Mouse (Mus musculus) limb, embryonic 10.5 days (tissue): ENCODE measurements around the gene Vwa1. TPM values are rescaled to one million over a fixed set of nuclear protein-coding genes. Genes with fewer than 3 reads are reported as not detected.

Experiments
- DNase-seq: peaks from one replicate; pipeline ENCODE4 v3.0.0-alpha.2; 2017; ENCODE audit warnings: low spot score
- H3K27ac ChIP-seq: fragments of 300-500 bp; sonication (generic); 2 replicates; pipeline ENCODE4 v1.5.1; 2016; ENCODE audit warnings: mild to moderate bottlenecking
- H3K27me3 ChIP-seq: fragments of 300-500 bp; sonication (generic); 2 replicates; pipeline ENCODE4 v1.6.1; 2016; ENCODE audit warnings: low read depth, mild to moderate bottlenecking; ENCODE audit not compliant: poor library complexity, severe bottlenecking
- H3K36me3 ChIP-seq: fragments of 300-500 bp; sonication (generic); 2 replicates; pipeline ENCODE4 v1.6.1; 2016; ENCODE audit warnings: mild to moderate bottlenecking, moderate library complexity
- H3K4me1 ChIP-seq: fragments of 300-500 bp; sonication (generic); 2 replicates; pipeline ENCODE4 v1.6.1; 2016
- H3K4me3 ChIP-seq: fragments of 300-500 bp; sonication (generic); 2 replicates; pipeline ENCODE4 v1.5.1; 2016; ENCODE audit warnings: mild to moderate bottlenecking, moderate library complexity
- H3K9me3 ChIP-seq: fragments of 300-500 bp; sonication (generic); replicated peaks from 2 replicates; pipeline ENCODE4 v1.6.1; 2016; ENCODE audit warnings: mild to moderate bottlenecking
- WGBS: fragments of 180-500 bp; shearing (Covaris S2); methylation state at CpG from one replicate; pipeline ENCODE4 v1.1.7; 2016; 5-methylcytosine and 5-hydroxymethylcytosine counted together
- microRNA-seq: library from miRNA; unstranded; fragments of <30 nt; microRNA quantifications from one replicate; pipeline ENCODE4, GENCODE M21; 2017
- polyA plus RNA-seq: library from polyadenylated mRNA; unstranded; fragments of >200 nt; fragmentation: Nextera tagmentation; extraction: Ambion mirVana; gene quantifications from 2 replicates; pipeline ENCODE4 v1.2.1, GENCODE M21; 2016

Vwa1 gene
- polyA plus RNA-seq, 1 experiment from 2014 or later, result 6.6 TPM

- 77% methylated on average over 5 of the region's 5 CpGs for WGBS
- H3K9me3 ChIP-seq, result no peaks in the 10 kb centered on the region
- H3K27me3 ChIP-seq, result no peaks in the 10 kb centered on the region
- DNase-seq, result no peak
- H3K4me1 ChIP-seq, result peaks cover 41% of the 10 kb centered on the region
- peak overlapping the region; percentile 92 for H3K27ac ChIP-seq
- peak overlapping the region; percentile 82 for H3K4me3 ChIP-seq
- H3K36me3 ChIP-seq, result peaks cover 76% of the 10 kb centered on the region
Observed at GRCm38 (mm10) chr4:155735788-155736187, 38.7 kb downstream of the Vwa1 start.

DNA sequence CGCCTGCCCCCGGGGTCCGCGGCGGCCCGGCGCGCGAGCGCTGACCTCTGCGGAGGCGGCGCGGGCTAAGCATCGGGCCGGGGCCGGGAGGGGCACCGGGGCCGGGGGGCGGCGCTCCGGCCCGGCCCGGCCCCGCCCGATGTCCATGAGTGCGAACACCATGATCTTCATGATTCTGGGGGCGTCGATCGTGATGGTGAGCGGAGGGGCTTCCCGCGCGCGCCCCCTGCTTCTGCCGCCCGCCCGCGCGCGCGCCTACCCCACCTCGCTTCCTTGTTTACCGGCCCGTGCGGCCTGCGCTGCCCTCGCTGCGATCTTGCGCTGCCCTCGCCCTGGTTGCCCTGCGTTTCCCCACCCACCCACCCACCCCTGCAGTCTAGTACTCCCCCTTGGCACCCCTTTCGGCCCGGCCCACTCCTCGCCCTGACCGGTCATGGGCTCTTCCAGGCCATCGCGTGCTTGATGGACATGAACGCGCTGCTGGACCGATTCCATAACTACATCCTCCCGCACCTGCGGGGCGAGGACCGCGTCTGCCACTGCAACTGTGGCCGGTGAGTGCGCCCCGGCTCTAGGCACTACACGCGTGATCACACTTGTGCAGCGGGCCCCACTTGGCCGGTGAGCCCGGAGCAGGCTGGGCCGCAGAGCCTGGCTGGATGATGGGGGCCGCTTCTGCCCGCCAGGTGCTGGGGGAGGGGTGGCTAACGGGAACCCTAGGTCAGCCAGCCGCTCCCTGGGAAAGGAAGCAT, 39.4 kb downstream of the Vwa1 start:
- H3K36me3 ChIP-seq, result peaks cover 72% of the 10 kb centered on the region

GRCm38 (mm10) chr4:155734350-155734941, 40.1 kb downstream of the Vwa1 start, which contains the start of gene Tmem240:
Tmem240 (plus strand) TSS chr4:155734800.
- Histone ChIP-seq H3K27me3 (no peaks in the 10 kb centered on the region), H3K4me3 (peak within 1 kb of the TSS; percentile 82), H3K27ac (peak within 1 kb of the TSS; percentile 92), H3K9me3 (no peaks in the 10 kb centered on the region), H3K4me1 (peaks cover 41% of the 10 kb centered on the region), H3K36me3 (peaks cover 71% of the 10 kb centered on the region)
- under 1% methylated on average over 31 of the region's 35 CpGs for WGBS
- peak; percentile 91 for DNase-seq

More for the DNA sequence above, 39.4 kb downstream of the Vwa1 start:
- DNase-seq, result peak; percentile 69
- no peaks in the 10 kb centered on the region for H3K27me3 ChIP-seq
- H3K4me1 ChIP-seq, result peaks cover 41% of the 10 kb centered on the region
- no peaks in the 10 kb centered on the region for H3K9me3 ChIP-seq
- H3K27ac ChIP-seq, result peak overlapping the region; percentile 92
- peak overlapping the region; percentile 82 for H3K4me3 ChIP-seq
- WGBS, result under 1% methylated on average over 69 of the region's 79 CpGs

- DNase-seq, result no peak
- WGBS, result 89% methylated on average over 10 of the region's 10 CpGs
- H3K9me3 ChIP-seq, result no peaks in the 10 kb centered on the region
- peaks cover 37% of the 10 kb centered on the region for H3K4me1 ChIP-seq
- H3K27me3 ChIP-seq, result no peaks in the 10 kb centered on the region
- no peak overlapping the region for H3K4me3 ChIP-seq
- H3K36me3 ChIP-seq, result peaks cover 66% of the 10 kb centered on the region
- H3K27ac ChIP-seq, result no peak overlapping the region
Observed at GRCm38 (mm10) chr4:155733267-155733666, 41.2 kb downstream of the Vwa1 start.

DNA sequence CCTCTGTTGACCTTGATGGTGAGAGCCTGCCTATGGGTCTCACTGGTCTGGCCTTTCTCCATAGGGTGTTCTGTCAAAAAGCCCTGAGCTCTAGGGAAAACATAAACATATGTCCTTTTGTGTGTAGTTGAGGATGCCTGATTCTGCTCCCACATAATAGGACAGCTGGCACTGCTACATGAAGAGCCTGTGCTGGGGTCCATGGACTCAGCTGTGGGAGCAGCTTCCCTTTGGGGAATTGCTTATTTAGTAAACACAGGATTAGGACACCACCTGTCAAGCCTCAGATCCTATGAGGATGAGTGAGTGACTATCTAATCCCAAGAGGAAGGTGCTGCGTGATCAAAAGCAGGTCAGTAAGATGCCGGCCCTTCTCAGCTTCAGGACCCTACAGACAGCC, 46.5 kb downstream of the Vwa1 start:
- H3K27me3 ChIP-seq, result no peaks in the 10 kb centered on the region
- H3K27ac ChIP-seq, result no peak overlapping the region
- H3K4me3 ChIP-seq, result no peak overlapping the region
- no peak for DNase-seq
- no peaks in the 10 kb centered on the region for H3K4me1 ChIP-seq
- 90% methylated on average over 2 of the region's 2 CpGs for WGBS
- no peaks in the 10 kb centered on the region for H3K9me3 ChIP-seq
- peaks cover 72% of the 10 kb centered on the region for H3K36me3 ChIP-seq

DNA sequence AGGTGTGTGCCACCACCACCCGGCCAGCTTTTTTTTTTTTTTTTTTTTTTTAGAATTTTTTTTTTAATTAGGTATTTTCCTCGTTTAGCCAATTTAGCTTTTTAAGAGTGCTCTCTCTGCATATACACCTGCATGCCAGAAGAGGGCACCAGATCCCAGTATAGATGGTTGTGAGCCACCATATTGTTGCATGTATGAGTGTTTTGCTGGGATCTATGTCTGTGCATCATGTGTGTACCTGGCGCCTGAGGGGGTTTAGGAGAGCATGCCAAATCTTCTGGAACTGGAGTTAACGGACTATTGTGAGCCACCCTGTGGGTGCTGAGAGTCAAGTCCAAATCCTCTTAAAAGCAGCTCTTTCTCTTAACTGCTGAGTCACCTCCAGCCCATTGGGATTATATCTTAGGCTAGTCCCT, 52.8 kb downstream of the Vwa1 start:
- 64% methylated on average over 4 of the region's 4 CpGs for WGBS
- Histone ChIP-seq H3K9me3 (no peaks in the 10 kb centered on the region), H3K4me1 (no peaks in the 10 kb centered on the region), H3K4me3 (no peak overlapping the region), H3K36me3 (peaks cover 55% of the 10 kb centered on the region), H3K27ac (no peak overlapping the region), H3K27me3 (no peaks in the 10 kb centered on the region)
- no peak for DNase-seq

Small RNA genes within 50 kb of the gene (microRNA-seq; reads per million reads assigned to microRNA genes)
- gene Gm27743, result not detected

Other genes with a start within 250 kb of the Vwa1 start
- 116 and 119 TPM in 2 replicates for gene Nadk, start 212.3 kb downstream of the Vwa1 start, polyA plus RNA-seq
- gene Slc35e2, start 173.3 kb downstream of the Vwa1 start, polyA plus RNA-seq, result 12.2 and 13.6 TPM in 2 replicates
- 74.1 and 74.8 TPM in 2 replicates for gene Cdk11b, start 149.8 kb downstream of the Vwa1 start, polyA plus RNA-seq
- gene Gm10563, start 129.3 kb downstream of the Vwa1 start, polyA plus RNA-seq, result not detected in 2 replicates
- gene Mmp23, start 121.3 kb downstream of the Vwa1 start, polyA plus RNA-seq, result 8.4 and 10.4 TPM in 2 replicates
- 18.9 and 25.2 TPM in 2 replicates for gene Mib2, start 105.5 kb downstream of the Vwa1 start, polyA plus RNA-seq
- gene Fndc10, start 80.4 kb downstream of the Vwa1 start, polyA plus RNA-seq, result 1.5 and 2.6 TPM in 2 replicates
- 161 and 163 TPM in 2 replicates for gene Ssu72, start 69.9 kb downstream of the Vwa1 start, polyA plus RNA-seq
- 0.58 and 0.79 TPM in 2 replicates for gene Tmem240, start 39.9 kb downstream of the Vwa1 start, polyA plus RNA-seq
- gene Atad3a, start 13.6 kb downstream of the Vwa1 start, polyA plus RNA-seq, result 138 and 161 TPM in 2 replicates
- gene Tmem88b, start 11.2 kb upstream of the Vwa1 start, polyA plus RNA-seq, result 0.30 and 0.33 TPM in 2 replicates
- gene Ankrd65, start 15.7 kb upstream of the Vwa1 start, polyA plus RNA-seq, result 0.18 TPM in 1 of 2 replicates, not detected in the other
- gene Mrpl20, start 28.2 kb upstream of the Vwa1 start, polyA plus RNA-seq, result 246 and 297 TPM in 2 replicates
- 174 and 196 TPM in 2 replicates for gene Ccnl2, start 37.8 kb upstream of the Vwa1 start, polyA plus RNA-seq
- 186 and 204 TPM in 2 replicates for gene Aurkaip1, start 56.6 kb upstream of the Vwa1 start, polyA plus RNA-seq
- 39.2 and 48.9 TPM in 2 replicates for gene Mxra8, start 65.0 kb upstream of the Vwa1 start, polyA plus RNA-seq
- 3.8 and 4.7 TPM in 2 replicates for gene Dvl1, start 72.7 kb upstream of the Vwa1 start, polyA plus RNA-seq
- gene Tas1r3, start 88.7 kb upstream of the Vwa1 start, polyA plus RNA-seq, result 0.24 and 0.31 TPM in 2 replicates
- gene Cptp, start 94.7 kb upstream of the Vwa1 start, polyA plus RNA-seq, result 18.9 and 19.0 TPM in 2 replicates
- gene Ints11, start 94.8 kb upstream of the Vwa1 start, polyA plus RNA-seq, result 106 and 107 TPM in 2 replicates
- gene Pusl1, start 117.1 kb upstream of the Vwa1 start, polyA plus RNA-seq, result 52.4 and 55.5 TPM in 2 replicates
- gene Acap3, start 117.1 kb upstream of the Vwa1 start, polyA plus RNA-seq, result 20.9 and 25.3 TPM in 2 replicates
- 163 and 168 TPM in 2 replicates for gene Ube2j2, start 169.1 kb upstream of the Vwa1 start, polyA plus RNA-seq
- gene C1qtnf12, start 187.6 kb upstream of the Vwa1 start, polyA plus RNA-seq, result 23.4 and 24.5 TPM in 2 replicates
- 13.3 and 14.8 TPM in 2 replicates for gene B3galt6, start 218.0 kb upstream of the Vwa1 start, polyA plus RNA-seq
- gene Sdf4, start 218.2 kb upstream of the Vwa1 start, polyA plus RNA-seq, result 143 and 149 TPM in 2 replicates
- 0.60 and 0.61 TPM in 2 replicates for gene Tnfrsf4, start 239.1 kb upstream of the Vwa1 start, polyA plus RNA-seq